Mouse (Mus musculus): ENCODE data around the gene Epb41l1. TPM values are rescaled to one million over a fixed set of nuclear protein-coding genes. Genes with fewer than 3 reads are reported as not detected.

Epb41l1 gene
- total and polyA plus RNA-seq, 3 experiments, result 7.3 to 8.2 (median 7.6) TPM

DNA sequence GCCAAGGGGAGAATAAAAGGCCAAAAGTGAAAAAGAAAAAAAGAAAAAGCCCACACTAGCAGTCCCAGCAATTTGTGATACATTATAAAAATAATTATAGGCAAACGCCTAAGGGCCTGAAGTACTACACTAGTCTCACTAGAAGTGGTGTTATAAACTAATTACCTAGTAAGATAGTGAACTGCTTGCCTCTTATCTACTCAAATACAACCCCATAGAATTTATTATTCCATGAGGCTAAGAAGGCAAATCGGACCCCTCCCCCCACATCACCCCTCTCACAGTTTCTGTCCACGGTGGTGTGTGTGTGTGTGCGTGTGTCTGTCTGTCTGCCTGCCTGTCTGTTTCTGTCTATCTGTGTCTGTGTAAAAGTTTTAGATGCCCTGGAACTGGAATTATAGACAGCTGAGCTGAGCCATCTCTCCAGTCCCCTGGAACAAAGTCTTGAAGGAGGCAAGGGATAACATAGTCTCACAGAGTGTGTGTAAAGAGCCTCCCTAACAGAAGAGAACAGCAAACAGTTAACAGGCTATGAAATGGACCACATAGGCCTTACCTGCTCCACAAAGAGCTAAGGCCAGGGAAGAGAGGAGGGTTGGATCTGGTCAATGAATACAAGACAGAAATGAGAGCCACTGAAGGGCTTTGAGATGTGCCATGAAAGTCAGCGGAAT lies 27.4 kb upstream of the Epb41l1 start:
- Histone ChIP-seq H3K9ac (ENCODE audit: low read depth, low read length) (no peak overlapping the region), H3K4me3 (peak overlapping the region; percentile 41; the same call in 1 of the 2 replicates), H3K4me1 (ENCODE audit: control insufficient read depth, insufficient read depth, low read length) (no peaks in the 10 kb centered on the region), H3K79me2 (replicated peaks; ENCODE audit: control insufficient read depth, insufficient read depth, low read length) (no peaks in the 10 kb centered on the region), H3K27ac (peak overlapping the region; percentile 67), H3K27me3 (ENCODE audit: control insufficient read depth, insufficient read depth, low read length) (no peaks in the 10 kb centered on the region), H3K36me3 (ENCODE audit: control insufficient read depth, insufficient read depth, low read length) (no peaks in the 10 kb centered on the region)
- intact Hi-C loops (cut with DNase I), result no loop called here
- DNase-seq, result no peak
- TF ChIP-seq EP300 (IDR thresholded peaks at IDR 0.05; ENCODE audit: insufficient read depth, low read depth, low read length), result no peak
- TF ChIP-seq CTCF (IDR thresholded peaks at IDR 0.05), result no peak
- no peak for TF ChIP-seq POLR2A (IDR thresholded peaks at IDR 0.05; ENCODE audit: insufficient read depth, low read depth, low read length)
- 46% methylated on average over 5 of the region's 5 CpGs for WGBS

DNA sequence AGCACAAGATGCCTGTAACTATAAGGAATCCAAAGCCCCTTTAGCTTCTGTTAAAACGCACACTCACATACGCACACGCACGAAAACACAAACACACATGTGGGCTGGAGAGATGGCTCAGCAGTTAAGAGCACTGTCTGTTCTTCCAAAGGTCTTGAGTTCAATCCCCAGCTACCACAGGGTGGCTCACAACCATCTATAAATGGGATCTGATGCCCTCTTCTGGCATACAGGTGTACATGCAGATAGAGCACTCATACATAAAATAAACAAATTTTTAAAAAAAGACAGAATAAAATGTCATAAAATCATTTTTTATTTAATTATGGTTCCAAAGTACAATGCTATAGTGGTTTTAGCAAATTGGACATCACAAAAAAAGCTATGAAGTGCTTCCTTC lies 26.4 kb upstream of the Epb41l1 start:
- Histone ChIP-seq H3K9ac (ENCODE audit: low read depth, low read length) (no peak overlapping the region), H3K4me3 (no peak overlapping the region), H3K36me3 (ENCODE audit: control insufficient read depth, insufficient read depth, low read length) (no peaks in the 10 kb centered on the region), H3K4me1 (ENCODE audit: control insufficient read depth, insufficient read depth, low read length) (no peaks in the 10 kb centered on the region), H3K79me2 (replicated peaks; ENCODE audit: control insufficient read depth, insufficient read depth, low read length) (no peaks in the 10 kb centered on the region), H3K27ac (no peak overlapping the region), H3K27me3 (ENCODE audit: control insufficient read depth, insufficient read depth, low read length) (no peaks in the 10 kb centered on the region)
- TF ChIP-seq POLR2A (IDR thresholded peaks at IDR 0.05; ENCODE audit: insufficient read depth, low read depth, low read length) (no peak), CTCF (IDR thresholded peaks at IDR 0.05) (peak; percentile 46)
- no peak for DNase-seq
- intact Hi-C loops (cut with DNase I), result no loop called here
- 94% methylated on average over 4 of the region's 4 CpGs for WGBS

- TF ChIP-seq CTCF (IDR thresholded peaks at IDR 0.05), result no peak
- no peak for TF ChIP-seq EP300 (IDR thresholded peaks at IDR 0.05; ENCODE audit: insufficient read depth, low read depth, low read length)
- no peak for TF ChIP-seq POLR2A (IDR thresholded peaks at IDR 0.05; ENCODE audit: insufficient read depth, low read depth, low read length)
- H3K27ac ChIP-seq, result no peak overlapping the region
- WGBS, result 75% methylated on average over 2 of the region's 2 CpGs
Measured at GRCm38 (mm10) chr2:156396096-156396495, 24.6 kb upstream of the Epb41l1 start.

DNA sequence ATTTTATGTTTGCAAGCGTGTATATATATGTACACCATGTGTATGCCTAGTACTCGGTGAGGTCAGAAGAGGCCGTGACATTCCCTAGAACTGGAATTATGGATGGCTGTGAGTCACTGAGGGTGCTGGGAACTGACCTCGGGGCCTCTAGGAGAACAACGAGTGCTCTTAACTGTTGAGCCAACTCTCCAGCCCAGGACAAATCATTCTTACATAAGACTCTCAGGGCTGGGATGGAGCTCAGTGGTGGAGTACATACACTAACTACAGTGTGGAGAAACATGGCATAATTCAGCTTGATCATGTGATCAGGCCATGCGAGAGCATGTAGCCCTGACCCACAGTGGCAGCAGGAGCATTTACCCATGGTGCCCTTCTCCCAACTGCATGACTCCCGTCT lies 22.7 kb upstream of the Epb41l1 start:
- Histone ChIP-seq H3K4me1 (ENCODE audit: control insufficient read depth, insufficient read depth, low read length) (no peaks in the 10 kb centered on the region), H3K79me2 (replicated peaks; ENCODE audit: control insufficient read depth, insufficient read depth, low read length) (no peaks in the 10 kb centered on the region), H3K9ac (ENCODE audit: low read depth, low read length) (no peak overlapping the region), H3K27me3 (ENCODE audit: control insufficient read depth, insufficient read depth, low read length) (no peaks in the 10 kb centered on the region), H3K27ac (no peak overlapping the region), H3K4me3 (no peak overlapping the region), H3K36me3 (ENCODE audit: control insufficient read depth, insufficient read depth, low read length) (no peaks in the 10 kb centered on the region)
- 92% methylated on average over 7 of the region's 7 CpGs for WGBS
- DNase-seq, result no peak
- intact Hi-C loops (cut with DNase I), result no loop called here
- TF ChIP-seq EP300 (IDR thresholded peaks at IDR 0.05; ENCODE audit: insufficient read depth, low read depth, low read length) (no peak), POLR2A (IDR thresholded peaks at IDR 0.05; ENCODE audit: insufficient read depth, low read depth, low read length) (no peak), CTCF (IDR thresholded peaks at IDR 0.05) (no peak)

More at GRCm38 (mm10) chr2:156396096-156396495, 24.6 kb upstream of the Epb41l1 start:
- H3K27me3 ChIP-seq (ENCODE audit: control insufficient read depth, insufficient read depth, low read length), result no peaks in the 10 kb centered on the region
- H3K36me3 ChIP-seq (ENCODE audit: control insufficient read depth, insufficient read depth, low read length), result no peaks in the 10 kb centered on the region
- no peaks in the 10 kb centered on the region for H3K4me1 ChIP-seq (ENCODE audit: control insufficient read depth, insufficient read depth, low read length)
- H3K4me3 ChIP-seq, result no peak overlapping the region
- no peak for DNase-seq
- intact Hi-C loops (cut with DNase I), result no loop called here
- no peaks in the 10 kb centered on the region for H3K79me2 ChIP-seq (replicated peaks; ENCODE audit: control insufficient read depth, insufficient read depth, low read length)
- no peak overlapping the region for H3K9ac ChIP-seq (ENCODE audit: low read depth, low read length)

DNA sequence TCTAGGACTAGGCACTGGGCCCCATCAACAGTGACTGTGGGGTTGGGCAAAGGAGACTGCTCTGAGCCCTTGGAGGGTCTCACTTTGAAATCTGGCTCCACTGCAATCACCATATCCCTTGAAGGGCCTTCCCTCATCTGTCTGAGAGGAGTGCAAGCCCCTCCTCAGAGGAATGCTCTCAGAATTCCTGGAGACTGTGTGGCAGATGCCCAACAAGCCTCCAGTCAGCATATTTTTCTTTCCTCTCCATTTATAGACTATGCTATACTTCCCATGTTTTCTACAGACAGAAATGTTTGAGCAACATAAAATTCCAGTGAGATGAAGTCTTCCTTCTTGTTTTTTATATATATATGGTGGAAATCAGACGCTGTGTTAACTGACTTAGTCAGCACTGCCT lies 21.2 kb upstream of the Epb41l1 start:
- no peaks in the 10 kb centered on the region for H3K36me3 ChIP-seq (ENCODE audit: control insufficient read depth, insufficient read depth, low read length)
- H3K4me3 ChIP-seq, result no peak overlapping the region
- H3K27ac ChIP-seq, result no peak overlapping the region
- no peak overlapping the region for H3K9ac ChIP-seq (ENCODE audit: low read depth, low read length)
- H3K4me1 ChIP-seq (ENCODE audit: control insufficient read depth, insufficient read depth, low read length), result no peaks in the 10 kb centered on the region
- no peaks in the 10 kb centered on the region for H3K79me2 ChIP-seq (replicated peaks; ENCODE audit: control insufficient read depth, insufficient read depth, low read length)
- TF ChIP-seq CTCF (IDR thresholded peaks at IDR 0.05) (no peak), POLR2A (IDR thresholded peaks at IDR 0.05; ENCODE audit: insufficient read depth, low read depth, low read length) (no peak), EP300 (IDR thresholded peaks at IDR 0.05; ENCODE audit: insufficient read depth, low read depth, low read length) (no peak)
- WGBS, result 53% methylated on average over 1 of the region's 1 CpGs
- DNase-seq, result no peak
- no peaks in the 10 kb centered on the region for H3K27me3 ChIP-seq (ENCODE audit: control insufficient read depth, insufficient read depth, low read length)
- intact Hi-C loops (cut with DNase I), result no loop called here

- Histone ChIP-seq H3K79me2 (replicated peaks; ENCODE audit: control insufficient read depth, insufficient read depth, low read length) (no peaks in the 10 kb centered on the region), H3K27me3 (ENCODE audit: control insufficient read depth, insufficient read depth, low read length) (no peaks in the 10 kb centered on the region), H3K4me3 (no peak overlapping the region), H3K4me1 (ENCODE audit: control insufficient read depth, insufficient read depth, low read length) (no peaks in the 10 kb centered on the region), H3K27ac (no peak overlapping the region), H3K36me3 (ENCODE audit: control insufficient read depth, insufficient read depth, low read length) (no peaks in the 10 kb centered on the region), H3K9ac (ENCODE audit: low read depth, low read length) (no peak overlapping the region)
- no peak for DNase-seq
- no peak for TF ChIP-seq EP300 (IDR thresholded peaks at IDR 0.05; ENCODE audit: insufficient read depth, low read depth, low read length)
- no peak for TF ChIP-seq CTCF (IDR thresholded peaks at IDR 0.05)
- no peak for TF ChIP-seq POLR2A (IDR thresholded peaks at IDR 0.05; ENCODE audit: insufficient read depth, low read depth, low read length)
- intact Hi-C loops (cut with DNase I), result no loop called here
- 10% methylated on average over 9 of the region's 9 CpGs for WGBS
Measured at GRCm38 (mm10) chr2:156401331-156401730, 19.4 kb upstream of the Epb41l1 start.

Data from heart, adult 2 months (tissue).